Mouse (Mus musculus) activated CD4-positive, CD25-positive, alpha-beta regulatory T cell, adult 4 months (primary cell): Measurements from ENCODE around the gene Dusp11. TPM values are rescaled to one million over a fixed set of nuclear protein-coding genes. Genes with fewer than 3 reads are reported as not detected.
A peak's percentile ranks its signal among the peaks of the same experiment; 100 is the strongest.
"Not testable (repeated sequence)": the region's sequence is repeated elsewhere in the genome, so short reads cannot be mapped to it uniquely, and the experiment has no call there.

Source experiments
- ATAC-seq: one replicate; pipeline ENCODE4 v1.8.0; 2017
- polyA plus RNA-seq, 2 experiments: library from polyadenylated mRNA; unstranded; fragments of 100-300 nt; shearing (Covaris generic); gene quantifications; one replicate each; pipeline ENCODE4 v1.2.1; 2017

Gene Dusp11
- polyA plus RNA-seq = 100 to 1,000 TPM; 223 to 225 TPM

GRCm38 (mm10) chr6:85961101-85962091 is at the start of gene Dusp11:
Dusp11 (minus strand) TSS chr6:85961667.
- peak; percentile 81 for ATAC-seq

- ATAC-seq = no peak
Measured at GRCm38 (mm10) chr6:86009980-86010379, 48.5 kb upstream of the Dusp11 start.

GRCm38 (mm10) chr6:86004271-86005148 is 43.0 kb upstream of the Dusp11 start:
- peak; percentile 97 for ATAC-seq

GRCm38 (mm10) chr6:86003405-86003925 is 42.0 kb upstream of the Dusp11 start:
- ATAC-seq = no peak

GRCm38 (mm10) chr6:85990774-85991173 is 29.3 kb upstream of the Dusp11 start:
- not testable (repeated sequence) for ATAC-seq

- not testable (repeated sequence) for ATAC-seq
Measured at GRCm38 (mm10) chr6:85989570-85989969, 28.1 kb upstream of the Dusp11 start.

GRCm38 (mm10) chr6:85984351-85984750 is 22.9 kb upstream of the Dusp11 start:
- ATAC-seq = no peak

- ATAC-seq = not testable (repeated sequence)
Measured at GRCm38 (mm10) chr6:85978736-85979135, 17.3 kb upstream of the Dusp11 start.

GRCm38 (mm10) chr6:85976242-85976641 is 14.8 kb upstream of the Dusp11 start:
- ATAC-seq = no peak

- ATAC-seq = no peak
Measured at GRCm38 (mm10) chr6:85975761-85976160, 14.3 kb upstream of the Dusp11 start.

- ATAC-seq = no peak
Measured at GRCm38 (mm10) chr6:85974941-85975617, 13.6 kb upstream of the Dusp11 start.

- ATAC-seq = no peak
Measured at GRCm38 (mm10) chr6:85973336-85973735, 11.9 kb upstream of the Dusp11 start.

GRCm38 (mm10) chr6:85972699-85973098 is 11.2 kb upstream of the Dusp11 start:
- no peak for ATAC-seq

- no peak for ATAC-seq
Measured at GRCm38 (mm10) chr6:85969889-85970288, 8.4 kb upstream of the Dusp11 start.

GRCm38 (mm10) chr6:85966686-85967085 is 5.2 kb upstream of the Dusp11 start:
- no peak for ATAC-seq

GRCm38 (mm10) chr6:85966081-85966480 is 4.6 kb upstream of the Dusp11 start:
- ATAC-seq = peak; percentile 67

GRCm38 (mm10) chr6:85957581-85957980 is 3.9 kb downstream of the Dusp11 start:
- ATAC-seq = no peak

- ATAC-seq = no peak
Measured at GRCm38 (mm10) chr6:85948549-85948948, 12.9 kb downstream of the Dusp11 start.

GRCm38 (mm10) chr6:85942469-85942868 is 19.0 kb downstream of the Dusp11 start:
- no peak for ATAC-seq

GRCm38 (mm10) chr6:85938701-85939100 is 22.8 kb downstream of the Dusp11 start:
- ATAC-seq = no peak

- ATAC-seq = peak; percentile 86
Measured at GRCm38 (mm10) chr6:85936508-85937465, 24.7 kb downstream of the Dusp11 start.
